Mouse (Mus musculus): ENCODE measurements around the gene Rgcc. TPM values are rescaled to one million over a fixed set of nuclear protein-coding genes. Genes with fewer than 3 reads are reported as not detected.

The Rgcc gene
- total RNA-seq, 2 experiments from 2014 or later: 42.7 to 43.2 TPM

GRCm38 (mm10) chr14:79256656-79257055 is 44.8 kb downstream of the Rgcc start:
- intact Hi-C loops (cut with DNase I): no loop called here
- no peak for DNase-seq (ENCODE audit: low spot score in 2 of 2)

DNA sequence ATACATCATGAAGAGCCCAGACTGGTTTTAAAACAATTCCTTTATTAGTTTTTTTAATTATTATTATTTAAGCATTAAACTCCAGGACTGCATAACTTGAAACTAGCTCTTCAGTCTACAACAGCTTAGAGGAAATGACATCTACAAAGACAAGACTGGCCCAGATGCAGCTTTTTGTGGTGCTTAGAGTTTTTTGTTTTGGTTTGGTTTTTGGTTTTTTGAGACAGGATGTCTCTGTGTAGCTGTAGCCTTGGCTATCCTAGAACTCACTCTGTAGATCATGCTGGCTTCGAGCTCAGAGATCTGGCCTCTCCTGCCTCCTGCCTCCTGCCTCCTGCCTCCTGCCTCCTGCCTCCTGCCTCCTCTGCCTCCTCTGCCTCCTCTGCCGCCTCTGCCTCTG is 45.7 kb downstream of the Rgcc start:
- DNase-seq (ENCODE audit: low spot score in 2 of 2): no peak
- intact Hi-C loops (cut with DNase I): no loop called here

- intact Hi-C loops (cut with DNase I): no loop called here
- no peak for DNase-seq (ENCODE audit: low spot score in 2 of 2)
Measured at GRCm38 (mm10) chr14:79251727-79252285, 49.6 kb downstream of the Rgcc start.

GRCm38 (mm10) chr14:79244571-79244970 is 56.9 kb downstream of the Rgcc start:
- intact Hi-C loops (cut with DNase I): no loop called here
- peak in 1 of 2 experiments; percentile 30 for DNase-seq (ENCODE audit: low spot score in 2 of 2)

- DNase-seq (ENCODE audit: low spot score in 2 of 2): no peak
- intact Hi-C loops (cut with DNase I): no loop called here
Measured at GRCm38 (mm10) chr14:79243038-79243883, 58.2 kb downstream of the Rgcc start.

DNA sequence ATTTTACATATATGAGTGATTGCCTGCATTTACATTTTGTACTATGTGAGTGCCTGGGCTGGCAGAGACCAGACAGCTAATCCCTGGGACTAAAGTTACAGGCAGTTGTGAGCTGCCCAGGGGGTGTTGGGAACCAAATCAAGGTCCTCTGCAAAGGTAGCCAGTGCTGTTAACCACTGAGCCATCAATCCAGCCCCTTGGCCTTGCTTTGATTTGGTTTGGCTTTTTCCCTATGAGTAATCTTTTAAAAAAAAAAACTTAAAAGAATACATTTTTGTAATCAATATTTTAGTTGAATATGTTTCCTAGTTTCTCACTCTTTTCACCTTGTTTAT is 59.1 kb downstream of the Rgcc start:
- intact Hi-C loops (cut with DNase I): no loop called here

DNA sequence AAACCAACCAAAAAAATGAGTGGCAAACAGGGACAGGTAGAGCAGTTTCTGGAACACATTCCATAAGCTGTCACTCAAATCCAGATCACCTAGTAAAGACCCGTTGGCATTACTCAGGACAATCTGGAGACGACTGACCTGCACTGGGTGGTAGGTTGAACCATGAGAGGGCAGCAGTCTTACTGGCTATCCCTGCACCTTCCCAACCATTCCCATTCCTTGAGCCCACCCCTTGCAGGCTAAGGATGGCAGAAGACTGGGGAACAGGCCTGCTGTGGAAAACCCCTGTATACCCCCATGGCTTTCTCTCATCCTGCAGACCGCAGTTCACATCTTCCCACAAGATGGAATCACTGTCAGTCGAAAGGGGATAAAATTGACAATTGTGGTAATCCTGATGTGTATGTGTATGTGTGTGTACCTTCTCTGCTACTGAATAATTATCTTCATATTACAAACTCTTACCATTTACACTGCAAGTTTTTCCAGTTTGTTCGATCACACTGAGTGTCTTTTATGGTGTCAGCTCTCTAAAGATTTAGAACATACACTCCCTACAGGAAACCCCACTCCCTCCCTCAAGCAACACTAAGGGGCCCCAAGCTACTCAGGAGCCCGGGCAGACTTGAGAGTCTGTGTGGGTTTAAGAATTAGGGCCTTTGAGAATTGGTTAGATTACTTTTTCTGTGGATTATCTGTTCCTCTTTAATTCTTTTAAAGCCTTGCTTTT is 59.6 kb downstream of the Rgcc start:
- intact Hi-C loops (cut with DNase I): no loop called here
- DNase-seq (ENCODE audit: low spot score in 2 of 2): no peak

More for the DNA sequence above, 59.1 kb downstream of the Rgcc start:
- no peak for DNase-seq (ENCODE audit: low spot score in 2 of 2)

DNA sequence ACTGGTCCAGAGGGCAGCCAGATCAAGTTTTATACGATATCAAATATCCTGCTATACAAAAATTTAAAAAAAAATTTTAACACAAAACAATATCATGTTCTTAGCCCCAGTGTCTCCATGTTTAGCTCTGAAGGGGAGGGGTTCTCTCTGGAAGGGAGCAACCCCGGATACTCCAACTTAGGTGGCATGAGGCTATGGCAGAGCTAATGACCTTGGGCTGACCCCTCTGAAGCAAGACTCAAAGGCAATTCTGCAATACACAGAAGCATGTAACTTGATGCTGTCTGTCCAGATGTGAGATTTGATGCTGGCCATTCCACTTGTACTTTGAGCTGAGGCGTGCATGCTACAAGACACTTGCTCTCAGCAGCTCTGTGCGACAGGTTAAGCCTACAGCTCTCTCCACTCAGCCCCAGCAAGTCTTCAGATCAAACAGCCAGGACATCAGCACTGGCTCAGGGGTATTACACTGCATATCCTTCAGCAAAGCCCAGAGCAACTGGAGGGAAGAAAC is 60.3 kb downstream of the Rgcc start:
- no peak for DNase-seq (ENCODE audit: low spot score in 2 of 2)
- intact Hi-C loops (cut with DNase I): no loop called here

DNA sequence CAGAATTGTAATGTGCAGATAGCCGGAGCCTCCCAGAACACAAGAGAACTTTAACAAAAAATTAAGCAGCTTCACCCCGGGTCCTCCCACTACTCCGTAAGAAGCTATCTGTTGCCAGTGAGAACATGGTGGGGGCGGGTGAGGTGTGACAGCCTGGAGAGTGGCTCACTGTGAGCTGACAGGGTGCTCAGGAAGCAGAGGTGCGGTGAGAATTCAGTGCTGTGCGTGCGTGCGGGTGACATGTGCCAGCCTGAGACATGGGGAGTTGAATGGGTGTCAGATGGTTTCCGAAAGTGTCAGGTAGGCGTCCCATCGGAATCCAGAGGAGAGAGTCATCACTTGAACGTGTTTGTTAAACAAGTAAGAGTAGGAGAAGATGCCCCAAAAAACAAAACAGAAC is 62.0 kb downstream of the Rgcc start:
- intact Hi-C loops (cut with DNase I): no loop called here
- DNase-seq (ENCODE audit: low spot score in 2 of 2): peak; percentile 52 to 67

Other genes with a start within 250 kb of the Rgcc start
- not detected for gene Zfp957, start 54.3 kb downstream of the Rgcc start, total RNA-seq (2021)
- gene Naa16, start 89.1 kb upstream of the Rgcc start, total RNA-seq (2021): 10 to 100 TPM; 11.8 to 14.1 TPM
- 1 to 10 TPM; 4.4 to 5.5 TPM for gene Mtrf1, start 96.1 kb upstream of the Rgcc start, total RNA-seq (2021)
- gene Kbtbd7, start 124.9 kb upstream of the Rgcc start, total RNA-seq (2021): 10 to 100 TPM; 38.9 to 40.8 TPM
- gene Kbtbd6, start 150.2 kb upstream of the Rgcc start, total RNA-seq (2021): 1 to 10 TPM in 1 of 2 experiments, under 1 TPM in 1; 0.99 to 1.4 TPM
- 1 to 10 TPM; 4.3 to 5.4 TPM for gene Elf1, start 179.5 kb upstream of the Rgcc start, total RNA-seq (2021)
- gene Wbp4, start 179.9 kb upstream of the Rgcc start, total RNA-seq (2021): 10 to 100 TPM; 40.9 to 44.9 TPM

All from left cerebral cortex, postnatal 14 days (tissue).